Mouse (Mus musculus): ENCODE measurements around the gene Wdr83. TPM values are rescaled to one million over a fixed set of nuclear protein-coding genes. Genes with fewer than 3 reads are reported as not detected.

The Wdr83 gene
- polyA plus RNA-seq, 1 experiment from 2014 or later, result 41.2 TPM

GRCm38 (mm10) chr8:85072364-85072929, 8.7 kb downstream of the Wdr83 start:
- Histone ChIP-seq H3K9me3 (ENCODE audit: control insufficient read depth, low read length) (no peaks in the 10 kb centered on the region), H3K36me3 (replicated peaks; ENCODE audit: control insufficient read depth, insufficient read depth) (peaks cover 54% of the 10 kb centered on the region), H3K4me1 (replicated peaks; ENCODE audit: control insufficient read depth, insufficient read depth, low read length) (peaks cover 15% of the 10 kb centered on the region), H3K4me2 (replicated peaks) (peak overlapping the region; percentile 72), H3K27me3 (ENCODE audit: control insufficient read depth, insufficient read depth, low read length) (no peaks in the 10 kb centered on the region), H3K4me3 (replicated peaks; ENCODE audit: low read length) (peak overlapping the region; percentile 83), H3K27ac (peak overlapping the region; percentile 86), H3K9ac (peak overlapping the region; percentile 79)
- 42% methylated on average over 9 of the region's 9 CpGs for WGBS
- DNase-seq (ENCODE audit: low spot score) (no peak), ATAC-seq (ENCODE audit: low FRiP score) (no peak)

- peak within 1 kb of the TSS; percentile 79 for H3K9ac ChIP-seq
- peak within 1 kb of the TSS; percentile 72 for H3K4me2 ChIP-seq (replicated peaks)
- H3K27ac ChIP-seq, result peak within 1 kb of the TSS; percentile 86
- under 1% methylated on average over 68 of the region's 68 CpGs for WGBS
- no peaks in the 10 kb centered on the region for H3K27me3 ChIP-seq (ENCODE audit: control insufficient read depth, insufficient read depth, low read length)
- peaks cover 60% of the 10 kb centered on the region for H3K36me3 ChIP-seq (replicated peaks; ENCODE audit: control insufficient read depth, insufficient read depth)
- peaks cover 15% of the 10 kb centered on the region for H3K4me1 ChIP-seq (replicated peaks; ENCODE audit: control insufficient read depth, insufficient read depth, low read length)
- DNase-seq (ENCODE audit: low spot score), result peak; percentile 91
- no peaks in the 10 kb centered on the region for H3K9me3 ChIP-seq (ENCODE audit: control insufficient read depth, low read length)
- peak; percentile 89 for ATAC-seq (ENCODE audit: low FRiP score)
- H3K4me3 ChIP-seq (replicated peaks; ENCODE audit: low read length), result peak within 1 kb of the TSS; percentile 83
These were observed 9.4 kb downstream of the Wdr83 start, which contains the start of gene Dhps for GRCm38 (mm10) chr8:85071514-85072281. Gene Dhps, plus strand, starts transcription at chr8:85071757.

GRCm38 (mm10) chr8:85071041-85071440, 10.1 kb downstream of the Wdr83 start:
- WGBS, result 81% methylated on average over 5 of the region's 5 CpGs
- no peak for DNase-seq (ENCODE audit: low spot score)
- peaks cover 15% of the 10 kb centered on the region for H3K4me1 ChIP-seq (replicated peaks; ENCODE audit: control insufficient read depth, insufficient read depth, low read length)
- peak overlapping the region; percentile 72 for H3K4me2 ChIP-seq (replicated peaks)
- peaks cover 60% of the 10 kb centered on the region for H3K36me3 ChIP-seq (replicated peaks; ENCODE audit: control insufficient read depth, insufficient read depth)
- H3K9me3 ChIP-seq (ENCODE audit: control insufficient read depth, low read length), result no peaks in the 10 kb centered on the region
- peak overlapping the region; percentile 79; the same call in 1 of the 2 replicates for H3K9ac ChIP-seq
- no peak for ATAC-seq (ENCODE audit: low FRiP score)
- peak overlapping the region; percentile 86 for H3K27ac ChIP-seq
- H3K4me3 ChIP-seq (replicated peaks; ENCODE audit: low read length), result peak overlapping the region; percentile 83
- no peaks in the 10 kb centered on the region for H3K27me3 ChIP-seq (ENCODE audit: control insufficient read depth, insufficient read depth, low read length)

- no peak within 1 kb of the TSS for H3K4me2 ChIP-seq (replicated peaks)
- no peak within 1 kb of the TSS for H3K4me3 ChIP-seq (replicated peaks; ENCODE audit: low read length)
- no peak for ATAC-seq (ENCODE audit: low FRiP score)
- H3K36me3 ChIP-seq (replicated peaks; ENCODE audit: control insufficient read depth, insufficient read depth), result peaks cover 55% of the 10 kb centered on the region
- H3K27me3 ChIP-seq (ENCODE audit: control insufficient read depth, insufficient read depth, low read length), result no peaks in the 10 kb centered on the region
- H3K4me1 ChIP-seq (replicated peaks; ENCODE audit: control insufficient read depth, insufficient read depth, low read length), result peaks cover 14% of the 10 kb centered on the region
- no peak for DNase-seq (ENCODE audit: low spot score)
- H3K9ac ChIP-seq, result no peak within 1 kb of the TSS
- H3K9me3 ChIP-seq (ENCODE audit: control insufficient read depth, low read length), result no peaks in the 10 kb centered on the region
- H3K27ac ChIP-seq, result no peak within 1 kb of the TSS
These were observed 13.1 kb downstream of the Wdr83 start, which contains the start of gene Gm5741 for GRCm38 (mm10) chr8:85067982-85068381. Gene Gm5741, minus strand, starts transcription at chr8:85067982.

GRCm38 (mm10) chr8:85067155-85067554, 14.0 kb downstream of the Wdr83 start:
- 91% methylated on average over 2 of the region's 2 CpGs for WGBS
- H3K27ac ChIP-seq, result no peak overlapping the region
- no peak overlapping the region for H3K4me3 ChIP-seq (replicated peaks; ENCODE audit: low read length)
- no peaks in the 10 kb centered on the region for H3K27me3 ChIP-seq (ENCODE audit: control insufficient read depth, insufficient read depth, low read length)
- DNase-seq (ENCODE audit: low spot score) (no peak), ATAC-seq (ENCODE audit: low FRiP score) (no peak)
- no peak overlapping the region for H3K9ac ChIP-seq
- H3K4me1 ChIP-seq (replicated peaks; ENCODE audit: control insufficient read depth, insufficient read depth, low read length), result peaks cover 6% of the 10 kb centered on the region
- no peaks in the 10 kb centered on the region for H3K9me3 ChIP-seq (ENCODE audit: control insufficient read depth, low read length)
- H3K4me2 ChIP-seq (replicated peaks), result no peak overlapping the region
- H3K36me3 ChIP-seq (replicated peaks; ENCODE audit: control insufficient read depth, insufficient read depth), result peaks cover 63% of the 10 kb centered on the region

- Histone ChIP-seq H3K36me3 (replicated peaks; ENCODE audit: control insufficient read depth, insufficient read depth) (peaks cover 68% of the 10 kb centered on the region), H3K9me3 (ENCODE audit: control insufficient read depth, low read length) (no peaks in the 10 kb centered on the region), H3K4me2 (replicated peaks) (no peak overlapping the region), H3K9ac (no peak overlapping the region), H3K27ac (no peak overlapping the region), H3K4me1 (replicated peaks; ENCODE audit: control insufficient read depth, insufficient read depth, low read length) (peaks cover 16% of the 10 kb centered on the region), H3K4me3 (replicated peaks; ENCODE audit: low read length) (no peak overlapping the region), H3K27me3 (ENCODE audit: control insufficient read depth, insufficient read depth, low read length) (no peaks in the 10 kb centered on the region)
- 25% methylated on average over 2 of the region's 2 CpGs for WGBS
- DNase-seq (ENCODE audit: low spot score) (no peak), ATAC-seq (ENCODE audit: low FRiP score) (no peak)
These were observed 15.9 kb downstream of the Wdr83 start for GRCm38 (mm10) chr8:85065213-85065612.

DNA sequence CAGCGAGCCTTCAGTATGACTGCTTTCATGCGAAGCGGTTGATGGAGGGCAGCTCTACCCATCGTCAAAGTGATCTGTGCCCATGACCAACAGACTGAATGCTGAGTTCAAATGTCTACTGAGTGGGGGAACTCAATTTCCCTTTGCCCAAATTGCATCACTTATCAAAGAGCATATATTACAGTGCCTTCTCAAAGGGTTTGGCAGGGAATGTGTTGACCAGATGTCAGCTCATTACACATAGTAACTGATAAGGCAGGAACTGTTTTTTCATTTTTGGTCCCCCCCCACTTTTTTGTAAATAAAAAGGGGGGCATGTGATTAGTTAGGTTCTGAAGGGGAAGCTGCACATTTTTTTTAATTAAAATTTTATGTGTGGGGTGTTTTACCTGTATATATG, 18.5 kb downstream of the Wdr83 start:
- Histone ChIP-seq H3K4me3 (replicated peaks; ENCODE audit: low read length) (no peak overlapping the region), H3K9ac (no peak overlapping the region), H3K27me3 (ENCODE audit: control insufficient read depth, insufficient read depth, low read length) (no peaks in the 10 kb centered on the region), H3K4me2 (replicated peaks) (no peak overlapping the region), H3K4me1 (replicated peaks; ENCODE audit: control insufficient read depth, insufficient read depth, low read length) (peaks cover 16% of the 10 kb centered on the region), H3K36me3 (replicated peaks; ENCODE audit: control insufficient read depth, insufficient read depth) (peaks cover 57% of the 10 kb centered on the region), H3K9me3 (ENCODE audit: control insufficient read depth, low read length) (no peaks in the 10 kb centered on the region), H3K27ac (no peak overlapping the region)
- WGBS, result 98% methylated on average over 4 of the region's 4 CpGs
- ATAC-seq (ENCODE audit: low FRiP score), result no peak
- DNase-seq (ENCODE audit: low spot score), result no peak

GRCm38 (mm10) chr8:85059879-85060616, 21.1 kb downstream of the Wdr83 start, which contains the start of gene Fbxw9:
Gene Fbxw9, plus strand, starts transcription at chr8:85060055.
- peak within 1 kb of the TSS; percentile 86 for H3K4me2 ChIP-seq (replicated peaks)
- DNase-seq (ENCODE audit: low spot score) (peak; percentile 98), ATAC-seq (ENCODE audit: low FRiP score) (peak; percentile 92)
- no peaks in the 10 kb centered on the region for H3K9me3 ChIP-seq (ENCODE audit: control insufficient read depth, low read length)
- no peaks in the 10 kb centered on the region for H3K27me3 ChIP-seq (ENCODE audit: control insufficient read depth, insufficient read depth, low read length)
- H3K27ac ChIP-seq, result peak within 1 kb of the TSS; percentile 66
- peaks cover 57% of the 10 kb centered on the region for H3K36me3 ChIP-seq (replicated peaks; ENCODE audit: control insufficient read depth, insufficient read depth)
- peaks cover 16% of the 10 kb centered on the region for H3K4me1 ChIP-seq (replicated peaks; ENCODE audit: control insufficient read depth, insufficient read depth, low read length)
- peak within 1 kb of the TSS; percentile 89 for H3K9ac ChIP-seq
- peak within 1 kb of the TSS; percentile 96 for H3K4me3 ChIP-seq (replicated peaks; ENCODE audit: low read length)
- WGBS, result under 1% methylated on average over 52 of the region's 53 CpGs

GRCm38 (mm10) chr8:85057367-85057766, 23.7 kb downstream of the Wdr83 start:
- Histone ChIP-seq H3K9ac (no peak overlapping the region), H3K4me3 (replicated peaks; ENCODE audit: low read length) (no peak overlapping the region), H3K9me3 (ENCODE audit: control insufficient read depth, low read length) (no peaks in the 10 kb centered on the region), H3K4me1 (replicated peaks; ENCODE audit: control insufficient read depth, insufficient read depth, low read length) (peaks cover 16% of the 10 kb centered on the region), H3K4me2 (replicated peaks) (no peak overlapping the region), H3K27me3 (ENCODE audit: control insufficient read depth, insufficient read depth, low read length) (no peaks in the 10 kb centered on the region), H3K27ac (no peak overlapping the region), H3K36me3 (replicated peaks; ENCODE audit: control insufficient read depth, insufficient read depth) (peaks cover 64% of the 10 kb centered on the region)
- DNase-seq (ENCODE audit: low spot score) (no peak), ATAC-seq (ENCODE audit: low FRiP score) (no peak)
- WGBS, result 85% methylated on average over 7 of the region's 7 CpGs
